Mouse (Mus musculus): ENCODE data around the gene Slc6a20a.
A peak's percentile ranks its signal among the peaks of the same experiment; 100 is the strongest.
"Not testable (repeated sequence)": the region's sequence is repeated elsewhere in the genome, so short reads cannot be mapped to it uniquely, and the experiment has no call there.

Gene Slc6a20a

DNA sequence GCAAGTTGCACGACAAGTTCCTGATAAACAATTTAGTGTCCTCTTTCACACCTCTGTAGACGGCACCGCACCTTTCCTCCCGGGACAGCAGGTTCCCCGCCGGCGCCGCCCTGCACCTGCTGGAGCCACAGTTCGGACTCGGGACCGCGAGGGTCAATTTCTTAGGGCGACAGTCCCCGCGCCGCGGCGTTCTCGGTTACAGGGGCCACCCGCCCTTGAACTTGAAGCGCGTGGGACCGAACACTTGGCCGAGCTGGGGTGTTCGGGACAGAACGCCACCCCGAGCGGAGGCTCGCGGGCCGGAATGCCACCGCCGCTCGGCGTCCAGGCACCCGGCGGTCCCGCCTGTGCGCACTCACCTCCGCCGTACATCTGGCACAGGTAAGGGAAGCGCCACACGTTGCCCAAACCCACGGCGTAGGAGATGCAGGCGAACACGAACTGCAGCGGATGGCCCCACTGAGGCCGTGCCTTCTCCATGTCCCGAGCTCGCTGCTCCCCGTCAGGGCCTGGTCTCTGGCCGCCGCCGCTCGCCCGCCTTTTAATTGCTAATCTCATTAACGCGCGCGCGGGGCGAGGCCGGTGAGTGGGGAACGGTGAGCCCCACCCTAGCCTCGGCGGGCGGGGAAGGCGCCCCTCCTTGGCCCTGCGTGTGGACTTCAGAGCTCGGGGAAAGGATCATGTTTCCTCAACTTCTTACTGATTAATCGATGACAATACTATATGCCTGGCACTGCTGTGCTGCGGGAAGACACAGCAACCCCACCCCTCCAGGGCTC, at the start of gene Slc6a20a, which contains the start of gene Ccr9:
Gene Slc6a20a, minus strand, starts transcription at position 559 of the 779 bp plus-strand sequence.
Gene Ccr9, plus strand, starts transcription at position 113 of the 779 bp plus-strand sequence.
- DNase-seq: peak; percentile 10

DNA sequence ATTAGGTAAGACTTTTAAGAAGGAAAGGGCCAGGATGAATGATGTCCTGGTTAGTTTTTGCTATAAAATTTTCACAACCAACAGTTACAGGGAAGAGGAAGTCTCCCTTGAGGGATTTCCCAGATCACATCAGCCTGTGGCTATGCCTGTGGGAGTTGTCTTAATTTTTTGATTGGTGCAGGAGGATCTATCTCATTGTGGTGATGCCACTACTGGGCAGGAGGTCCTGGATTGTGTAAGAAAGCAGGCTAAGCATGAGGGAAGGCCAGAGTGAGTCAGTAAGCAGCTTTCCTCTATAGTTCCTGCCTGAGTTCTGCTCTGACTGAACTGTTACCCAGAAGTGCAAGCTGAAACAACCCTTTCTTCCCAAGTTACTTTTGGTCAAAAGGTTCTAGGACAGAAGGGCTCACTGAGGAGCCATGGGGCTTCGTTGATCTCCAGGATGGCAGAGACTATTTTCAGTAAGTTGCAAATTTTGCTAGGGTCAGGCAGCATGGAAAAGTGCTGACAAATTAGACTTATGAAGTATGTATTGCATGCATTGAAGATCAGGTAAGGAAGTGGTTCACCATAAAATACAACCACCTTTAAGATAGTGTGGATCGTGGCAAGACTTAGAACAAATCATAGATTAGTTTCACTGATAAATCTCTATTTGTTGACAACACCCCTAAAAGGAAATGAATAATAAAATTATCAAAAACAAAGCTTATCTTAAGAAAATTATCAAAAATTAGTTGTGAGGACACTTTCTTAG, 44.2 kb upstream of the Slc6a20a start:
- no peak for DNase-seq

DNA sequence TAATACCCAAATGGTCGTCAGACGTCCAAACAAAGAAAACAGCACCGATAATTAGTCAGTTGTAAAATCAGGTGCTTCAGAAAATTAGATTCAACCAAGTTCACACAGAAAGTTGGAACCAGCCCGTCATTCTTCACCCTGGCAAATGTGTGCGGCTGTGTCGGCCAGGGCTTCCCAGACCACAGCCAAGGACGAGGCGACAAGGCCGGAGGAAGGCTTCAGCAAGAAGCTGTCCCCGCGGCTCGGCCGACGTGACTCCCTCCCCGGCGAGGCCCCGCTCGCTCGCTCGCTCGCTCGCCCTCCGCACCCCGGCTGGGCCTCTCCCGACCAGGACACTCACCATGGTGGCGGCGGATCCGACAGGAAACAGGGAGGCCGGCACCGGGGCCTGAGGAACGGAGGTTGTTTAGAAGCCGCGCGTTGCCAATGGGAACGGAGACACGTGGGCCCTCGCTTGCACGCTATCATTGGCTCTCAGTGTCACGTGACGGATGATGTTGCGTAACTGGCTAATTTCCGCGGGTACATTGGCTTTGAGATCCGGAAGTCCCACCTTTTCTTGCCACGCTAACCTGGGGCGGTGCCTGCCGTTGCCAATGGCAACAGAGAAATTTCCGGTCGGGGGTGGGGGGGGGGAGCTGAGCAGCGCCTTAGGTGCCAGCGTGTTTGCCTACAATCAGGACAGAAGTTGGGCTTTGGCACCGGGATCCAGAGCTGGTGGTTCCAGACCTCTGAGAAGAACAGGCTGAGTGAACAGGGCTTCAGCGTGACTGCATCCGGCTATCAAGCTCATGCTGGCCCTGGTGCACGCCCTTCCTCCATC, 38.7 kb upstream of the Slc6a20a start, which contains the start of gene Lztfl1:
Gene Lztfl1, minus strand, starts transcription at position 512 of the 823 bp plus-strand sequence.
- DNase-seq: peak; percentile 98

DNA sequence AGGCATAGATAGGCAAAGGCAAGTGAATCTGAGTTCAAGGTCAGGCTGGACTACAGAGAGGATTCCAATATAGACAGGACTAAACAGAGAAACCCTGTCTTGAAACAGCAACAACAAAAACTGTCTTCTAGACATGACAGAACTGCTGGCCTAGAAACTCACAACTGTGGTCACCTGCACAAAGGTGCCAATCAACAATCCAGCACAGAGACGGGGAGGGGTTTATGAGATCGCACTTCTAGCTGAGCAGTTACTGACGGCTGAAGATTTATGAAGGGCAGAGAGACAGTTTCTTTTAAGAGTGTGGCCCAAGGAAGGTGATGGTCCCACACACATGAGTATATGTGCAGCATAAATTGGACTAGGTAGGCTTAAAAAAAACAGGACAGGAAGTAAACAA, 37.6 kb upstream of the Slc6a20a start:
- no peak for DNase-seq

DNA sequence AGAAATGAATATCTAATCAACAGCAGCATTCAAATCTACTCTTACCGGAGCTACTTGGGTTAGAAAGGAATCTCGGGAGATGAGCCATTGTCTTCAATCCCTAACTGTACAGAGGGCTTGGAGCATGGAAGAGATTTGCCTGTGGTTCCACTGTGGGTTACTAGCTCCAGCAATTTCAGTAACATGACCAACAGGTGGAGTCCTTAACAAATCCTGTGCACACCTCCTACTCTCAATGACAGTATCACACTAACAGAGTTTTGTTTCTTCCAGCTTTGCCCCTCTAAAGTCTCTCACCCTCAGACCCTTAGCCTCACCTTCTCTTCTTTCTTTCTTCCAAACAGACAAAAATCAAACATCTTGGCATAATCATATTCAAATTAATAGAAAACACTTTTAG, 34.4 kb upstream of the Slc6a20a start:
- DNase-seq: no peak

DNA sequence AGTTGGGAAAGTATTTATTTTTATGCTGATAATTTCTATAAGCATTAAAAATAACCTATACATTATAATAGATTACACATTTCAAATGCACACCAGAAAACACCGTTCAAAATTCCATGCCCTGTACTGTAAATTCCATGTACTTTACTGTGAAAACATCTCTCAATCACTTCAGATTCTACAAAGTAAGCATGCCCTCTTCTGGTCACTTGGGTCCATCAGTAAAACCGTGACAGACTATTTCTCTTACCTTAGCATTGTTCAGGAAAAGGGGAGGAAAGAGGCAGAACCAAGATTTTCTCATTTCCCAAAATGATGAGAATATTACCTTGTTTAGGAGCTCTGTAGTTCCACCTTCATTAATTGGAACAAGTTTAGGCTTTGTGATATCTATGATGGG, 30.5 kb upstream of the Slc6a20a start:
- no peak for DNase-seq

DNA sequence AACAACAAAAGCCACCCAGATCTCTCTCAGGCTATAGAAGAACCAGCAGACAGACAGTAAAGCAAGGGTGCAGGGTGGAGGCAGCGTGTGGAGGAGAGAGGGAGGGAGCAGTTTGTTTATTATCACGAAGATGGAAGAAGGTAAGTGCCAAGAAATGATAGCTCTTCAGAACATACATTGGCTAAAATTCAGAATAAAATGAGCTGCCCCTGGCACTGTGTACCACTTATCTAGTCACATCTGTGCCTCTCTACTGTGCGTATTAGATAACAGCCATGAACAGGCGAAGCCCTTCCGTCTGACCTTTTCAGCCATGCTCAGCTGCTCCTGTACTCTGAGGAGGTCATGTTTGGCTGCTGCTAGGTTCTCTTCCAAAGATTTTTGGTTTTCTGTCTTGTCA, 23.1 kb upstream of the Slc6a20a start:
- DNase-seq: no peak

DNA sequence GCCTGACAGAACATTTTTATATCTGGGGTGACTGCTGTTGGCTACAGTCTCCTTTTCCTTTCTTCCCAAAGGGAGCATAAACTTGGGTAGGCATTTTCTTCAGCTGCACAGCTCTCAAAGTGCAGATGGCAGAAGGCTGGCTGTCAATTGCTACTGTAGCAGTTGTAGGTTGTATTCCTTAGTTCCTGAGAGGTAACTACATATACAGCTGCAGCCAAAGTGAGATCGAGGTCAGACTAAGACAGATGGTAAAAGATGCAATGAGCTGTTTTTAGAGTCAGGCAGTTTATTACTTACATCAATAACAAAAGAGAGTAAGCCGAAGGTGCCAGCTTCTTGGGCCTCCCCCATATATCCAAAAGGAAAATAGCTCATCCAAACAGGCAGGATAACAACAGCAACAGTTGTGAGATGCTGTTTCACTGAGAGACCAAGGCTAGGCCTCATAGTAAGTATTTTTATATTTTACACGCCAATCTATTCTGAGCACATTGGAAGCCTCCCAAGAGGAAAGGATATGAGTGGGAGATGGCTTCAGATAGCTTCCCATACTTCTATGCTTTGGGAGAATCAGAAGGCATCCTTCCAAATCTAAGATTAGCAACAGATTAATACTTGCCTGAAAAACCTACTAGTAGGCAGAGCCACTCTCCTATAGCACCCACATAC, 17.1 kb upstream of the Slc6a20a start:
- DNase-seq: no peak

DNA sequence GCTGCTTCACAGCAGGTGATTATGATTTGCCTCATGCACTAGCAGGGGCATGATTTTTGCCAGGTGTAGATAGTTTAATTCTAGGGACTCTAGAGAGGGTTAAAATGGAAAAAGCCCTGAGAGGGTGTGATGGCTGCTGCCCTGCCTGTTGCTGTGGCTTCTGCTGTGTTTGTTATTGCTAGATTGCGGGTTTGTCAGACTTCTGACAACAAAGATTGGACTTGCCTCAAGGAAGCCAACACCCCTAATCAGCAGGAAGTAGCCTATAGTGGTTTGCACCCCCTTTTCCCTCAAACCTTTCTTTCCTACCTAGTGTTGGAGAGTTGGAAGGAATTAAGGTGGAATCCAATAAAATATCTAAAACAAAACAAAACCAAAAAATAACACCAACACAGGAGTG, 9.5 kb upstream of the Slc6a20a start:
- no peak for DNase-seq

DNA sequence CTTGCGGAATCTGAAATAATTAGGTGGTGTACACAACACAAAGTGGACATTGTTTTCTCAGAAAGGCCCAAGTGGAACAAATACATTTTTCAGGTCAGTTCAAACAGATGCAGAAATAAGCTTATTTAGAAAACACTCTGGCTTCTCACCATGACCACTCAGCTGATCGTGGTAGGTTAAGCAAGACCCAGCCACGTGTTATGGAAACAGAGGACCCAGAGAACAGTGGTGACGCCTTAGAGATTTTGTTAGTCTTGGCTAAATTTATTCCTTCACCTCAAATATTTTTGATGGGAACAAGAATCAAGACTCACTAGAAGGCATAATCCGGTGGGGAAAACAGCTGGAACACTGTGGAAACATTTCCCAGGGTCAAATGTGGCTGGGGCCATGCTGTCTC, 7.5 kb upstream of the Slc6a20a start:
- no peak for DNase-seq

DNA sequence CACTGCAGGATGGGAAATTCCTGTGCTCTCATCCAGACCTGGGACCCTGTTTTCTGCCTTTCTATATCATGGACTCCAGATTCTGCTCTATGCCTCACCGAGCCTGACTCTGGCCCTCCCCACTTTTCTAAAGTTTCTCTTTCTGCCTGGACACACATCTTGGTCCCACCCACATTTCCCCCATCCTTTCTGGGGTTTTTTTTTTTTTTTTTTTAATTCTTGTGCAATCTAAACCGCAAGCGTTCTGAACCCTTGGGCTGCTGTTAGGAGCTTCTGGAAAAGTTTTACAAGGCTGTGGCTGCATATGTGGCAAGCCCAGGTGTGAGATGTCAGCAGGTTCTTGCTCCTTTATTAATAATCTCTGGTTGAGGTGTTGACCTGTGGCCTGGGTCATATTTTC, 5.0 kb upstream of the Slc6a20a start:
- DNase-seq: no peak

DNA sequence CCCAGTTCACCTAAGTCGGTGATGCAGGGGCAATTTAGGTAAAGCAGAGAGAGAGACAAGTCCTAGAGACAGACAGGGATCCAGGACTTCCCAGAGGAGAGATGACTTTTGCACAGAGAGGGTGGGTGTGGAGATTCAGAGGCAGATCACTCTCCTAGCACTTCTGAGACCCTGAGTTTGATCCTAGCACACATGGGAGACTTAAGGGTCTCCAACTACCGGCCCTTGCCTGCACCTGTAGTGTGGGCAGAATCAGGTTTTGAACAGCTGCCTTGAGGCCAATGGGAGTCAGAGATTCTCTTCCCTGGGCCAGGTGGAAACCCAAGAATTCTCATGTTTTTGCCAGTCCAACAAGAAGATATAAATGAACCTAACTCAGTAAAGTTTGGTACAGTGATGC, 513 bp upstream of the Slc6a20a start:
- DNase-seq: no peak

DNA sequence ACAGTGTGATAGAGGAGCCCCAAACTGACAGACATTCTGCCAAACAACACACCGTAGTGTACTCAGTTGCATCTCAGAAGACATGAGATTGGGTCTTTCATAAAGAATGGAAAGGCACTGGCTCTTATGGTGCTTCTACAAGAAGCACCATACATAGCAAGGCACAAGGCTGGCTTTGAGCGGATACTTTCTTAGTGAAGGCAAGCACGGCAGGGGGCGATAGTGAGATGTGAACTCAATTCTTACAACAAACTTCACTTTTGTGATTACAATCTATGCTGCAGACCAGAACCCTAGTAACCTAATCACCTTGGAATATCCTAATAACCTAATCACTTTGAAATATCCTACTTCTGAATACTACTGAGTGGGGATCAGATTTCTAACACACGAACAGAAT, 13.0 kb downstream of the Slc6a20a start:
- DNase-seq: peak; percentile 49

DNA sequence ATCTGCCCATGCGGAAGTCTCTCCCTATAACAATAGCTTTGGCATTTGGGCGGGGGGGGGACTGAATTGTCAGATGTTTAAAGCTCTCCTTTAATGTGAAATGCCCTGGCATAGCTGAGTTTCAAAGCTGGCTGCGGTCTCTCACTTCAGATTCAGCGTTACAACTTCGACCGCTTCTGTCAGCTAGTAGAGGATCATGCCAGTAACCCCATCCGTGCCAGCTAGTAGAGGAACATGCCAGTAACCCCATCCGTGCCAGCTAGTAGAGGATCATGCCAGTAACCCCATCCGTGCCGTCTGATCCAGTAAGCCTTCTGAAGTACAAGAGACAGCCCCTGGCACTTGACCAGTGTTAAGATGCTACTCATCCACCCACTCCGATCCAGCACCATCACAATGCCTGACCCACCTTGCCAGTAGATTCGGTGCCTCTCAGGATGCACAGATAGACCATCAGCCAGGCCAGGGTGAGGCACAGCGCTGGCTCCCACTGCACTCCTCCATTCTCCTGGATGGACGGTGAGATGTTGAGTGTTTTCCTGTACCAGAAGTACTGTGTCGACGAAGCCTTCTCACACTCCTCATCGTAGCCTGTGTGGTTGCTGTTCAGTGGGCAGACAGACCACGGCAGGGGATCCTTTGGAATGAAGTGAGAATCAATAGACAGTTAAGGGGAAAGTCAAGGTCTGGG, 18.6 kb downstream of the Slc6a20a start:
- not testable (repeated sequence) for DNase-seq

DNA sequence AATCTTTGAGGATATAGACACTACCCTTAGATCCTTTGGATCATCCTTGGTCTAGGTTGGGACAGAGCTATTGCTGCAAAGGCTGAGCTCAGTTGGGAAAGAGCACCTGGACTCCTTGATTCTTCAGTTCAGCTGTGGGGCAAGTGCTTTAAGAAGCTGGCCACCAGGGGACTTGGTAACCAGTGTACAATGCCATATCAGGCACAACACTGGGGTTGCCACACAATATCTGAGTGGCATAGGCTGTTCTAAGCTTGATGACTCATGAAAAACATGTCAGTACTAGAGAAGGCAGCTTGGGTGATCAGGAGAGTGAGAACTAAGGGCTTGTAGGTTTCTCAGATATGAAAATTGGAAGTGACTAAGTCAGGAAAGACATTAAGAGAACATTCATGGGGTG, 19.7 kb downstream of the Slc6a20a start:
- no peak for DNase-seq

DNA sequence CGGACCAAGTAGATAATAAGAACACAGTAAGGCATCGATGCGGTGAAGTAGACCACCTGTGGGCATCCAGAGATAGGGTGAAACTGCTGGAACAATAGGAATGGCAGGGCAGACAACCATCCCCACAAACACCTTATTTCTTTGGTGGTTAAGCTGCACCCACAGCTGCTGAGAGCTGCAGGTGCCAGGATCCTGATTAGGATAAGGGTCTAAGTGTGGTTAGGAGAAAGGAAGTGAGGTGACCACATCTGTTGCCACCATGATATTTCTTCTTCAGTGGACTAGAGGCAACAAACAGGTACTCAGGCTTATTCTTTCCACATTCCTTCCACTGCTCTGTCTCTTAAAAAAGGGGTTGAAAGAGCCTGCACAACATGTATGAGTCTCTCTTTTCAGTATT, 21.2 kb downstream of the Slc6a20a start:
- DNase-seq: no peak

DNA sequence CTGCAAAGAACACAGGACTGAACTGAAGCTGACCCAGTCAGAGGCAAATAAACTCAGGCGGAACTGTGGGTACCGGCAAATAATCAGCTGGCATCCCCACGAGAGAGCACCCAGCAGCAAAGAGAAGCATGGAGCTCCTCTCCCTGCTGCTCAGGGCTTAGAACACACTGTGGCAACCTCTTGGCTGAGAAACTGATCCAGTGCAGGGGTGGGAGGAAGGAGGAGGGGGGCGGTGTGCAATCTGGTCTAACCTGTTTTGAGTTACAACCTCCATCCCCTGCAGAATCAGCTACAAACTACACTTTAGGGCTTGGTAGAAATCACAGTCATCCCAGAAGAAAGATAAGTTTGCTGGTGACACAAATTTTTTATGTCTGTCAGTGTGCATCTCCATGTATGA, 27.3 kb downstream of the Slc6a20a start:
- DNase-seq: no peak

DNA sequence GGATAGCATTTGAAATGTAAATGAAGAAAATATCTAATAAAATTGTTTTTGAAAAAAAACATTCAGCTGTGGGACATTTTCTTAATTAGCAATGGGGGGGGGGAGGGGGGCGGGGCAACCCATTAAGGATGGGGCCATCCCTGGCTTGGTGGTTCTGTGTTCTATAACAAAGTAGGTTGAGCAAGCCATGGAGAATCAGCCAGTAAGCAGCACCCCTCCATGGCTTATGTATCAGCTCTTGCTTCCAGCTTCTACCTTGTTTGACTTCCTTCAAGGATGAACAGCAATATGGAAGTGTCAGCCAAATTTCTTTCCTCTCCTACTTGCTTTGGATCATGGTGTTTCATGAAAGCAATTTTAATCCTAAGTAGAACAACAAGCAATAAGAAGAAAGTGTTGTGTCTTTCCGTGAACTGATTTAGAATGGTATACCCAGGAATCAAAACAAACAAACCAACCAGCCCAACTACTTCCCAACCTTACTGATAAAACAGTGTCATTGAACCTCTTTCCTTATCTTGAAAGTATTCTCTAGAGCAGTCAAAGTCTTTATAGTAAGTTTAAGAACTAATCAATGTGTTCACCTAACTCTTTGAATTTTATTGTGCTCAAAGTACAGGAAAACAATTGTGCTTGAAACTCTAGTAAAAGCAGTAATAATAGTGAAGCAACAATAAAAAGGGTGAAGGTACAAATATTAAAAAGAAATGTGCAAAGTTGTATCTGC, 28.7 kb downstream of the Slc6a20a start:
- DNase-seq: no peak

DNA sequence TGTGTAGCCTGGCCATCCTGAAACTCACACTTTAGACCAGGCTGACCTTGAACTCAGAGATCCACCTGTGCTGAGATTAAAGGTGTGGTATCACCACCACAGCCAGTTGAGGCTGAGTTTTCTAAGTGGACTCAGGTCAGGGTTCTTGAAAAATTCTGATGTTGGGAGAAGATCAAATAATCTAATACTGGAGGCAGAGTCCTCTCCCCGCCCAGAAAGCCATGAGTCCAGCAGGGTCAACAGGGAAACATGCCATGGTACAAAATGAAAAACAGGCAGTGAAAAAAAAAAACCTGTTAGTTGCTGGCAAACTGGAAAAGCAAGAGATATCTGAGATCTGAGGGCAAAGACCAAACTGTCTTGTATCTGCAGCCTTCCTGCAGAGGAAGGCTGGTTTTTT, 38.6 kb downstream of the Slc6a20a start:
- no peak for DNase-seq

DNA sequence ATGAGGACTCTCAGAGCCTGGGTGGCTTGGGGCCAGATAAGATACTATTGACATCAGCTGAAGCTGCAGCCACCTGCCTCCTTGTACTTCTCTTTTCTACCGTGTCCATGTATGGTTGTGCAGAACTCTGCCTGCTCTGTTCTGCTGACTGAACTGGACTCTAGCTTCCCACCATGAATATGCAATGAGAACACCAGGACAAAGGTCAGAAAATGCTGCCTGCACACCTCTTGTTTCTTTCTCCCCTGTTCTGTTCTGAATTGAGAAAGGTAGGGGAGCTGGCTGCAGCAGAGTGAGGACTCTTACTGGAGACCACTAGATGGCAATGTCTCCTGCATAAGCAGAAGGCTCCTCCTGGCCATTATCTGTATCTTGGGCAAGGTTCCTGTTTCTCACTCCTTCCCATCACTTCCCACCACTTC, 40.0 kb downstream of the Slc6a20a start:
- DNase-seq: peak; percentile 27

DNA sequence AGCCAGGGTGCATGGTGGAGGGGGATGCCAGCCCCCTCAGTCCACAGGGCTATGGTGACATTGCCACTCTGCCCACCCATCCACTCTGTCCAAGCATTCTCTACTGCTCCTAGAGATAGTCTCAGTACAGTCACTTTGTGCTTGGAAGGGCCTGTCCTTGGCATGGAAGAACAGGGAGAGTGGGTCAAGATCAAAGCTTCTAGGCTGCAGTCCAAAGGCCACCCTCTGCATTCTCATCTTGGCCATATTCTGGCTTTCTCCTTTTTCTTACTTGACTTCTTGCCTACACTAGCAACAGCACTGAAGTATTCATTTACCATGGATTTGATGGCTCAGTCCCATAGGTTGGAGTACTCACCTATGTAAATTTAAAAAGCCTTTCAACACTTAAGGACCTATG, 40.5 kb downstream of the Slc6a20a start:
- DNase-seq: no peak

Data from lung, postnatal 10 days (tissue).